Mouse (Mus musculus): Measurements from ENCODE around the gene Ces2a. TPM values are rescaled to one million over a fixed set of nuclear protein-coding genes. Genes with fewer than 3 reads are reported as not detected.
A peak's percentile ranks its signal among the peaks of the same experiment; 100 is the strongest.

The Ces2a gene
- 77.0 and 118 TPM in 2 replicates for polyA plus RNA-seq (2012; rRNA removed)

DNA sequence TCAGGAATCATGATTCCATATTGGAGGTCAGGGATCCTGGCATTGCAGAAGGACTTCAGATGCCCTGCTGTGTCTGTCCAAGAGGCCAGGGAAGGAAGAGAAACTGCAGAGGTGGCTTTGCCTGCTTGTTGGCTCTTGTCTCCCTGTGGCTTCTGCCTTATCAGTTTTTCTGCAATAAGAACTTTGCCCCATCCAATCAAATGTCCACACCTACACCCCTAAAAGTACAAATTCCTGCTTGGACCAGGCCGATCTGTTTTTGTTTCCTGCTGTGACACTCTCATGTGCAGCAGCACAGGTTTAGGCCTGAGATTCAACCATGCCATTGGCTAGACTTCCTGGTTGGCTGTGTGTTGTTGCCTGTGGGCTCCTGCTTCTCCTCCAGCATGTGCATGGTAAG, at the start of gene Ces2a:
TSS of gene Ces2a (plus strand) at position 251 of the 400 bp plus-strand sequence.
- WGBS: 15% methylated on average over 1 of the region's 1 CpGs
- H3K4me3 ChIP-seq (ENCODE audit: low read depth, low read length): peak within 1 kb of the TSS; percentile 63
- H3K36me3 ChIP-seq (ENCODE audit: control insufficient read depth, insufficient read depth, low read length): peaks cover 8% of the 10 kb centered on the region
- peaks cover 24% of the 10 kb centered on the region for H3K4me1 ChIP-seq (ENCODE audit: control insufficient read depth, insufficient read depth, insufficient read length, low read length)
- H3K27me3 ChIP-seq (ENCODE audit: control insufficient read depth, insufficient read depth, low read length): no peaks in the 10 kb centered on the region
- TF ChIP-seq POLR2A (IDR thresholded peaks at IDR 0.05; ENCODE audit: low read depth, low read length): 0 out of 2 replicates have a peak, but pooled peaks have one; percentile 44
- no peak for TF ChIP-seq CTCF (IDR thresholded peaks at IDR 0.05; ENCODE audit: extremely low read depth, insufficient read length, insufficient replicate concordance, low read depth, low read length)
- peak within 1 kb of the TSS; percentile 97 for H3K27ac ChIP-seq (ENCODE audit: insufficient read depth, low read depth, low read length)

DNA sequence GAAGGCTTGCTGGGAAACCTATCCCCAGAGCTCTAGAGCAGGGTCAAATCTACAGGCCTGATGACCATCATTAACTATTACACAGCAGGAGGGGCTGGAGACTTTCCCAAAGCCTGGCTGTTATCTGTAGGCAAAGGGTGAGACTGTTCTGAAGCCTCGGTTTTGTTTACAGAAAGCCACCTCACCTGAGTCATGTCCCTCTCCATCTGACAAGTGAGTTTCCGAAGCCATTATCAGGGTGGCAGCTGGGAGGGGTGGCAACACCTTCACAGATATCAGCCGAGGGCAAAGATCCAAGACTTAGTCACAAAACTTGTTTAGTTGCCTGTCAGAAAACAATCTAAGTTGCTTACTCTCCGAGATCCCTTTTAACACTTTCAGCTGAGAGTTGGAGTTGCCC, 45.4 kb upstream of the Ces2a start:
- TF ChIP-seq CTCF (IDR thresholded peaks at IDR 0.05; ENCODE audit: extremely low read depth, insufficient read length, insufficient replicate concordance, low read depth, low read length): no peak
- TF ChIP-seq POLR2A (IDR thresholded peaks at IDR 0.05; ENCODE audit: low read depth, low read length): no peak
- WGBS: 17% methylated on average over 4 of the region's 4 CpGs
- H3K4me1 ChIP-seq (ENCODE audit: control insufficient read depth, insufficient read depth, insufficient read length, low read length): peaks cover 7% of the 10 kb centered on the region; the same call in 1 of the 2 replicates

DNA sequence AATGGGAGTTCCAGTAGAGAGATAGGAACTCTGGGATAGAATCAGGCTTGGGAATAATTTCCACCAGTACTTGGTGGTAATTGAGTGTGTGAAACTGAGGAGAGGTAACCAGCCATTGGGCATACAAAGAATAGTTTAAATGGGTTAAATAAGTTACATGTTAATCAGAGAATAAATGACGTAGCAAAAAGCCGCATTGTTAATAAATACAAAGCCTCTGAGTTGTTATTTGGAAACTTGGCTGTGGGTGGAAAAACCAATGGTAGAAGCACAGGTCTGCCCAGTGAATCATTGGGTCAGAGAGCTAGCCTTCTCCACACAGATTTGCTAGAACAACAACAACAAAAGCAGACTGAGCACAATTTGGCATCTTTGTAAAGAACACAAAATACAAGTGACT, 35.2 kb upstream of the Ces2a start:
- Histone ChIP-seq H3K27ac (ENCODE audit: insufficient read depth, low read depth, low read length) (no peak overlapping the region), H3K4me1 (ENCODE audit: control insufficient read depth, insufficient read depth, insufficient read length, low read length) (0 out of 2 replicates have a peak, but pooled peaks cover 2% of the 10 kb centered on the region), H3K4me3 (ENCODE audit: low read depth, low read length) (no peak overlapping the region), H3K27me3 (ENCODE audit: control insufficient read depth, insufficient read depth, low read length) (no peaks in the 10 kb centered on the region), H3K36me3 (ENCODE audit: control insufficient read depth, insufficient read depth, low read length) (no peaks in the 10 kb centered on the region)
- WGBS: 92% methylated on average over 2 of the region's 2 CpGs
- TF ChIP-seq POLR2A (IDR thresholded peaks at IDR 0.05; ENCODE audit: low read depth, low read length) (no peak), CTCF (IDR thresholded peaks at IDR 0.05; ENCODE audit: extremely low read depth, insufficient read length, insufficient replicate concordance, low read depth, low read length) (no peak)

More for the DNA sequence above, 45.4 kb upstream of the Ces2a start:
- Histone ChIP-seq H3K27me3 (ENCODE audit: control insufficient read depth, insufficient read depth, low read length) (no peaks in the 10 kb centered on the region), H3K4me3 (ENCODE audit: low read depth, low read length) (no peak overlapping the region), H3K27ac (ENCODE audit: insufficient read depth, low read depth, low read length) (peak overlapping the region; percentile 43; the same call in 1 of the 2 replicates), H3K36me3 (ENCODE audit: control insufficient read depth, insufficient read depth, low read length) (no peaks in the 10 kb centered on the region)

DNA sequence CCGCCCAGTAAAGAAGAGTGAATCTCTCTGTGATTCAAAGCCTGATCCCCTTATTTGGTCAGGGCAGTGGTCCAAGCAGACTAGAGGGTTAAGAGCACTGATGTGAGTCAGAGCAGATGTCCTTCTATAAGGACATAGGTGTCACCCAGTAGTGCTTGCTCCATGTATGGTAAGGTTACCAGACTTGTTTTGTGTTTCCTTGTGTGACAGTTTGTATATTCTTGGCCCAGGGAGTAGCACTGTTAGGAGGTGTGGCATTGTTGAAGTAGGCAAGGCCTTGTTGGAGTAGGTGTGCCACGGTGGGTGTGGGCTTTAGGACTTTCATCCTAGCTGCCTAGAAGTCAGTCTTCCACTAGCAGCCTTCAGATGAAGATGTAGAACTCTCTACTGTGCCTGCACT, 31.9 kb upstream of the Ces2a start:
- H3K36me3 ChIP-seq (ENCODE audit: control insufficient read depth, insufficient read depth, low read length): no peaks in the 10 kb centered on the region
- H3K27me3 ChIP-seq (ENCODE audit: control insufficient read depth, insufficient read depth, low read length): no peaks in the 10 kb centered on the region
- H3K4me1 ChIP-seq (ENCODE audit: control insufficient read depth, insufficient read depth, insufficient read length, low read length): no peaks in the 10 kb centered on the region
- TF ChIP-seq CTCF (IDR thresholded peaks at IDR 0.05; ENCODE audit: extremely low read depth, insufficient read length, insufficient replicate concordance, low read depth, low read length) (no peak), POLR2A (IDR thresholded peaks at IDR 0.05; ENCODE audit: low read depth, low read length) (no peak)
- H3K4me3 ChIP-seq (ENCODE audit: low read depth, low read length): no peak overlapping the region
- no peak overlapping the region for H3K27ac ChIP-seq (ENCODE audit: insufficient read depth, low read depth, low read length)
- 70% methylated on average over 2 of the region's 2 CpGs for WGBS

DNA sequence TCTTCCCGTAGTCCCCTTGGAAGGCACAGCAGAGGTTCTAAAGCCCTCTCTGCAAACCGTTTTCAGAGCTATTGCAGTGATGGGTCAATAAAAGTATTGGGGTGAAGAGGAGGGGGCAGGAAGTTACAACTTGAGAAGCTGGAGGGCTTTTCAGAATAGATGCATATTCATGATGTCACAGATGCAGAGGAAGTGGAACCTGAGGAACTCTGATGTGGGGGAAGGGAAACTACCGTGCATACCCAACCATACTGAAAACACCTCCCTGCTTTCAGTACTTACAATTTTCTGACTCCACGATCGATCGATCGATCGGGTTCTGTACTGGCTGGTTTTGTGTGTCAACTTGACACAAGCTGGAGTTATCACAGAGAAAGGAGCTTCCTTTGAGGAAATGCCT, 12.6 kb upstream of the Ces2a start:
- Histone ChIP-seq H3K27ac (ENCODE audit: insufficient read depth, low read depth, low read length) (no peak overlapping the region), H3K4me3 (ENCODE audit: low read depth, low read length) (no peak overlapping the region), H3K27me3 (ENCODE audit: control insufficient read depth, insufficient read depth, low read length) (no peaks in the 10 kb centered on the region), H3K4me1 (ENCODE audit: control insufficient read depth, insufficient read depth, insufficient read length, low read length) (peaks cover 6% of the 10 kb centered on the region; the same call in 1 of the 2 replicates), H3K36me3 (ENCODE audit: control insufficient read depth, insufficient read depth, low read length) (no peaks in the 10 kb centered on the region)
- 86% methylated on average over 8 of the region's 8 CpGs for WGBS
- TF ChIP-seq CTCF (IDR thresholded peaks at IDR 0.05; ENCODE audit: extremely low read depth, insufficient read length, insufficient replicate concordance, low read depth, low read length) (no peak), POLR2A (IDR thresholded peaks at IDR 0.05; ENCODE audit: low read depth, low read length) (no peak)

DNA sequence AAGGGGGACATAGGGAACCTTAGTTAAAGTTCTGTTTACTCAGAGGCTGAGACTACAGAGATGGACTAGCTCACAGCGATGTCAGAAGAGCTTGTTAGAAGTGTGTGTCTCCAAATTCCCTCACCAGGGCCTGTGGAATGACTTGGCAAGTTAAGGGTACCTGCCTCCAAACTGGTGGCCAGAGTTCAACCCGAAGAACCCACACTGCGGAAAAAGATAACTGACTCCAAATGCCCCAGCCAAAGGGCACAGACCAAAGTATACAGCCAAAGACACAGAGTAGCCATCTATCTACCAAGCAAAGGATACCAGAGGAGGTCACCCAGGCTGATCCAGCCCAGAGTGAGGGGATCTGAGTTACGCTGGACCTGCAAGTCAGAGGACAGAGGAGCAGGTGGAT, 2.4 kb upstream of the Ces2a start:
- peak overlapping the region; percentile 93 for H3K27ac ChIP-seq (ENCODE audit: insufficient read depth, low read depth, low read length)
- H3K4me1 ChIP-seq (ENCODE audit: control insufficient read depth, insufficient read depth, insufficient read length, low read length): peaks cover 24% of the 10 kb centered on the region
- WGBS: 37% methylated on average over 4 of the region's 4 CpGs
- H3K4me3 ChIP-seq (ENCODE audit: low read depth, low read length): no peak overlapping the region
- H3K27me3 ChIP-seq (ENCODE audit: control insufficient read depth, insufficient read depth, low read length): no peaks in the 10 kb centered on the region
- TF ChIP-seq CTCF (IDR thresholded peaks at IDR 0.05; ENCODE audit: extremely low read depth, insufficient read length, insufficient replicate concordance, low read depth, low read length) (no peak), POLR2A (IDR thresholded peaks at IDR 0.05; ENCODE audit: low read depth, low read length) (no peak)
- 0 out of 2 replicates have a peak, but pooled peaks cover 1% of the 10 kb centered on the region for H3K36me3 ChIP-seq (ENCODE audit: control insufficient read depth, insufficient read depth, low read length)

DNA sequence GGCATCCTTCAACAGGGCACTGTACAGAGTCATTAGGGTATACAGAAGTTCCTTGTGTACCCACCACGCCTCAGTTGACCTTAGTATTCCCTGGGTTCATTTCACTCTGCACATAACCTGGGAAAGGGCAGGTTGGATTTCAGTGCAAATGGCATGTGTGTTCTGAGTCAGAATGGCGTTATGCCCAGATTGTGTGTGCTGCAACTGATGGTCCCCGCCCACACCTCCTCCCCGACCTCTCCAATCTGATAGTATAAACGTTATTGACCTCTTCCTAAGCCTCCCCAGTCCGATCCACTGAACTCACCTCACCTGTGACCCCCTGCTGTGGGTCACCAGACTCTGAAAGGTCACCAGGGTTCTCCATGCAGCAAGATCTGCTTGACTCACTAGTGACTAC, 1.8 kb upstream of the Ces2a start:
- Histone ChIP-seq H3K4me3 (ENCODE audit: low read depth, low read length) (no peak overlapping the region), H3K27me3 (ENCODE audit: control insufficient read depth, insufficient read depth, low read length) (no peaks in the 10 kb centered on the region), H3K36me3 (ENCODE audit: control insufficient read depth, insufficient read depth, low read length) (0 out of 2 replicates have a peak, but pooled peaks cover 1% of the 10 kb centered on the region), H3K4me1 (ENCODE audit: control insufficient read depth, insufficient read depth, insufficient read length, low read length) (peaks cover 24% of the 10 kb centered on the region), H3K27ac (ENCODE audit: insufficient read depth, low read depth, low read length) (peak overlapping the region; percentile 61)
- 15% methylated on average over 6 of the region's 6 CpGs for WGBS
- no peak for TF ChIP-seq POLR2A (IDR thresholded peaks at IDR 0.05; ENCODE audit: low read depth, low read length)
- no peak for TF ChIP-seq CTCF (IDR thresholded peaks at IDR 0.05; ENCODE audit: extremely low read depth, insufficient read length, insufficient replicate concordance, low read depth, low read length)

Measured in small intestine, adult 2 months (tissue).